9 mouse cellular contexts compared by ENCODE assay signal in genomic region chr3:36442426-36442825, GRCm38 (mm10). TPM values are rescaled to one million over a fixed set of nuclear protein-coding genes. Genes with fewer than 3 reads are reported as not detected.
A peak's percentile ranks its signal among the peaks of the same experiment; 100 is the strongest.
DNase-seq lines count a peak whose midpoint lies in the region; ATAC-seq and TF ChIP-seq lines count a peak whose summit lies in the region.
"Had no signal": no experiment of that assay in that cellular context is flagged by ENCODE, and none has a peak within 500 bp of the region (broad histone marks: within the 10 kb centered on the region; RNA-seq: fewer than 3 reads in every experiment).

No protein-coding gene starts in this region.

- no peaks in the 10 kb centered on the region for H3K27me3 ChIP-seq in hindbrain, embryonic 11.5 days (ENCODE audit: control insufficient read depth, insufficient read depth, low read length)
- H3K27me3 ChIP-seq in midbrain, embryonic 14.5 days (ENCODE audit: control insufficient read depth, insufficient read depth, low read length), result no peaks in the 10 kb centered on the region
- H3K27me3 ChIP-seq: limb, embryonic 15.5 days had no signal

- in situ Hi-C loops in ES-E14 (cut with MboI; ENCODE audit: low sequenced_read_pairs in 2 of 2, unreplicated experiment in 2 of 2), result loop anchor here in 1 of 2 experiments (10.0 kb wide), 1 partner anchor 228 kb away; no protein-coding TSS in a partner anchor

- no peak overlapping the region for H3K4me2 ChIP-seq in hindbrain, embryonic 11.5 days (replicated peaks; ENCODE audit: low read depth, low read length)
- H3K4me2 ChIP-seq in midbrain, embryonic 14.5 days (ENCODE audit: low read length), result no peak overlapping the region
- H3K4me2 ChIP-seq: limb, embryonic 15.5 days had no signal

- no peaks in the 10 kb centered on the region for H3K9me3 ChIP-seq in ES-E14 (ENCODE audit: control insufficient read depth, insufficient read depth, low read depth, low read length)
- H3K9me3 ChIP-seq in hindbrain, embryonic 11.5 days (ENCODE audit: control insufficient read depth, low read length), result no peaks in the 10 kb centered on the region
- no peaks in the 10 kb centered on the region for H3K9me3 ChIP-seq in midbrain, embryonic 14.5 days (ENCODE audit: control insufficient read depth, low read length)
- H3K9me3 ChIP-seq: limb, embryonic 15.5 days had no signal

- 2% methylated on average over 2 of the region's 2 CpGs for WGBS in hindbrain, embryonic 11.5 days
- 0% methylated on average over 2 of the region's 2 CpGs for WGBS in midbrain, embryonic 14.5 days

- no peaks in the 10 kb centered on the region for H3K4me1 ChIP-seq in ES-E14 (ENCODE audit: control insufficient read depth in 2 of 2, insufficient read depth in 2 of 2, low read length in 2 of 2, poor library complexity in 1 of 2)
- no peaks in the 10 kb centered on the region for H3K4me1 ChIP-seq in hindbrain, embryonic 11.5 days (replicated peaks; ENCODE audit: control insufficient read depth, insufficient read depth, low read length)
- no peaks in the 10 kb centered on the region for H3K4me1 ChIP-seq in midbrain, embryonic 14.5 days (ENCODE audit: control insufficient read depth, insufficient read depth, low read length)

- peak; percentile 47; the same call in 1 of the 2 replicates for ATAC-seq in hindbrain, embryonic 11.5 days (ENCODE audit: low FRiP score)
- peak; percentile 63 for ATAC-seq in midbrain, embryonic 14.5 days (ENCODE audit: low FRiP score, low TSS enrichment)

- H3K27ac ChIP-seq in ES-E14 (ENCODE audit: insufficient read depth, low read depth, low read length, poor library complexity, severe bottlenecking), result no peak overlapping the region
- H3K27ac ChIP-seq in hindbrain, embryonic 11.5 days (ENCODE audit: low read depth, low read length), result no peak overlapping the region
- no peak overlapping the region for H3K27ac ChIP-seq in midbrain, embryonic 14.5 days (replicated peaks; ENCODE audit: low read depth, low read length)
- H3K27ac ChIP-seq: limb, embryonic 15.5 days had no signal

- H3K36me3 ChIP-seq in ES-E14 (ENCODE audit: control insufficient read depth, insufficient read depth, low read length, poor library complexity, severe bottlenecking), result no peaks in the 10 kb centered on the region
- H3K36me3 ChIP-seq in hindbrain, embryonic 11.5 days (ENCODE audit: control insufficient read depth, insufficient read depth, low read length), result no peaks in the 10 kb centered on the region
- H3K36me3 ChIP-seq in midbrain, embryonic 14.5 days (ENCODE audit: control insufficient read depth, insufficient read depth, low read length), result no peaks in the 10 kb centered on the region

- peak; percentile 25 for DNase-seq in kidney, adult 18-20 months
- DNase-seq in kidney, adult 11 months, result no peak
- peak; percentile 42 for DNase-seq in ES-E14 (ENCODE audit: low read depth, low spot score)
- DNase-seq in embryo, embryonic 11 days, result peak; percentile 73
- DNase-seq in hindbrain, embryonic 11.5 days (ENCODE audit: low spot score), result peak; percentile 82
- peak; percentile 20 to 70 for DNase-seq in layer of hippocampus, postnatal 14 days (ENCODE audit: low spot score in 2 of 2)
- peak; percentile 90 for DNase-seq in midbrain, embryonic 14.5 days
- DNase-seq in ovary, postnatal 10 days (ENCODE audit: low spot score), result no peak

- H3K9ac ChIP-seq in ES-E14 (ENCODE audit: insufficient read depth, low read depth, low read length, poor library complexity, severe bottlenecking), result no peak overlapping the region
- no peak overlapping the region for H3K9ac ChIP-seq in hindbrain, embryonic 11.5 days (ENCODE audit: low read depth, low read length)
- no peak overlapping the region for H3K9ac ChIP-seq in midbrain, embryonic 14.5 days (replicated peaks; ENCODE audit: low read length)
- H3K9ac ChIP-seq: limb, embryonic 15.5 days had no signal

- H3K4me3 ChIP-seq in ES-E14 (ENCODE audit: insufficient read depth in 1 of 2, low read depth in 1 of 2, low read length in 2 of 2, poor library complexity in 1 of 2, severe bottlenecking in 1 of 2), result no peak overlapping the region
- no peak overlapping the region for H3K4me3 ChIP-seq in hindbrain, embryonic 11.5 days (ENCODE audit: low read depth, low read length)
- no peak overlapping the region for H3K4me3 ChIP-seq in midbrain, embryonic 14.5 days (replicated peaks; ENCODE audit: low read depth, low read length)
- H3K4me3 ChIP-seq: limb, embryonic 15.5 days had no signal

TF ChIP-seq in ES-E14, 5 proteins besides CTCF, POLR2A, EP300 and RAD21:
- TF ChIP-seq ZC3H11A (IDR thresholded peaks at IDR 0.05; ENCODE audit: borderline replicate concordance, low read depth, low read length), result peak; percentile 44; the same call in 1 of the 2 replicates
- TF ChIP-seq CHD2 (IDR thresholded peaks at IDR 0.05; ENCODE audit: low read depth, low read length), result no peak
- TF ChIP-seq HCFC1 (IDR thresholded peaks at IDR 0.05; ENCODE audit: borderline replicate concordance, insufficient read depth, low read length), result no peak
- no peak for TF ChIP-seq ZNF384 (IDR thresholded peaks at IDR 0.05; ENCODE audit: low read depth, low read length)
- TF ChIP-seq MAFK (IDR thresholded peaks at IDR 0.05; ENCODE audit: insufficient read depth, low read depth, low read length), result no peak

RNA-seq across cellular contexts. Expression of gene Anxa5, which starts 33.3 kb away (rescaled TPM):
- 69.9 and 131 TPM in 2 replicates for total RNA-seq in ES-E14 (2012; rRNA removed)
- 103 and 121 TPM in 2 replicates for polyA plus RNA-seq in hindbrain, embryonic 11.5 days (2014; fragmentation: Nextera tagmentation; extraction: Ambion mirVana)
- total RNA-seq in layer of hippocampus, postnatal 14 days (2021), result 10 to 100 TPM; 42.6 to 44.8 TPM
- polyA plus RNA-seq in midbrain, embryonic 14.5 days (2014; fragmentation: Nextera tagmentation; extraction: Ambion mirVana), result 19.8 and 49.1 TPM in 2 replicates

RNA-seq across cellular contexts. Expression of gene 1810062G17Rik, which starts 33.3 kb away (rescaled TPM):
- total RNA-seq in ES-E14 (2012; rRNA removed), result 0.95 and 1.3 TPM in 2 replicates
- 0.45 and 0.95 TPM in 2 replicates for polyA plus RNA-seq in hindbrain, embryonic 11.5 days (2014; fragmentation: Nextera tagmentation; extraction: Ambion mirVana)
- under 1 TPM in 1 of 2 experiments, not detected in 1; 0.37 TPM for total RNA-seq in layer of hippocampus, postnatal 14 days (2021)
- polyA plus RNA-seq in midbrain, embryonic 14.5 days (2014; fragmentation: Nextera tagmentation; extraction: Ambion mirVana), result 0.24 TPM in 1 of 2 replicates, not detected in the other

Comparison
In these comparisons a context has a peak if more than half of its experiments do, and no peak if none do; other contexts are left out.
1. DNase-seq: peak in kidney, adult 18-20 months (single experiment), ES-E14 (single experiment), embryo, embryonic 11 days (single experiment), hindbrain, embryonic 11.5 days (single experiment), layer of hippocampus, postnatal 14 days (2 of 2) and midbrain, embryonic 14.5 days (single experiment); none in kidney, adult 11 months (single experiment) and ovary, postnatal 10 days (single experiment).